Mouse (Mus musculus): ENCODE results near the gene Rap2b. TPM values are rescaled to one million over a fixed set of nuclear protein-coding genes. Genes with fewer than 3 reads are reported as not detected.

Gene Rap2b
- total and polyA plus RNA-seq, 2 experiments from 2014 or later = 9.7 to 21.2 TPM

GRCm38 (mm10) chr3:61368446-61368845, 7.0 kb downstream of the Rap2b start:
- WGBS = 95% methylated on average over 1 of the region's 1 CpGs
- Histone ChIP-seq H3K9ac (no peak overlapping the region), H3K4me3 (ENCODE audit: low read depth, low read length) (no peak overlapping the region), H3K9me3 (ENCODE audit: low read length) (no peaks in the 10 kb centered on the region), H3K36me3 (ENCODE audit: insufficient read depth) (0 out of 2 replicates have a peak, but pooled peaks cover 5% of the 10 kb centered on the region), H3K27me3 (ENCODE audit: insufficient read depth, low read length) (no peaks in the 10 kb centered on the region), H3K4me1 (ENCODE audit: insufficient read depth) (peaks cover 17% of the 10 kb centered on the region; the same call in 1 of the 2 replicates), H3K27ac (ENCODE audit: low read depth, low read length) (no peak overlapping the region), H3K4me2 (ENCODE audit: low read depth) (peak overlapping the region; percentile 86; the same call in 1 of the 2 replicates)
- TF ChIP-seq CTCF (IDR thresholded peaks at IDR 0.05; ENCODE audit: low read depth) = no peak
- ATAC-seq = no peak
- no peak for DNase-seq

- no peaks in the 10 kb centered on the region for H3K36me3 ChIP-seq (ENCODE audit: insufficient read depth)
- H3K27ac ChIP-seq (ENCODE audit: low read depth, low read length) = no peak overlapping the region
- DNase-seq = no peak
- WGBS = 95% methylated on average over 8 of the region's 8 CpGs
- ATAC-seq = no peak
- H3K4me2 ChIP-seq (ENCODE audit: low read depth) = no peak overlapping the region
- no peak overlapping the region for H3K9ac ChIP-seq
- no peaks in the 10 kb centered on the region for H3K9me3 ChIP-seq (ENCODE audit: low read length)
- no peaks in the 10 kb centered on the region for H3K4me1 ChIP-seq (ENCODE audit: insufficient read depth)
- TF ChIP-seq CTCF (IDR thresholded peaks at IDR 0.05; ENCODE audit: low read depth) = no peak
- H3K27me3 ChIP-seq (ENCODE audit: insufficient read depth, low read length) = no peaks in the 10 kb centered on the region
- H3K4me3 ChIP-seq (ENCODE audit: low read depth, low read length) = no peak overlapping the region
Measured at GRCm38 (mm10) chr3:61376001-61376400, 14.6 kb downstream of the Rap2b start.

GRCm38 (mm10) chr3:61386368-61386767, 24.9 kb downstream of the Rap2b start:
- Histone ChIP-seq H3K4me2 (ENCODE audit: low read depth) (no peak overlapping the region), H3K9ac (no peak overlapping the region), H3K27ac (ENCODE audit: low read depth, low read length) (no peak overlapping the region), H3K9me3 (ENCODE audit: low read length) (no peaks in the 10 kb centered on the region), H3K4me3 (ENCODE audit: low read depth, low read length) (no peak overlapping the region), H3K36me3 (ENCODE audit: insufficient read depth) (no peaks in the 10 kb centered on the region), H3K27me3 (ENCODE audit: insufficient read depth, low read length) (no peaks in the 10 kb centered on the region), H3K4me1 (ENCODE audit: insufficient read depth) (no peaks in the 10 kb centered on the region)
- no peak for TF ChIP-seq CTCF (IDR thresholded peaks at IDR 0.05; ENCODE audit: low read depth)
- WGBS = 80% methylated on average over 4 of the region's 4 CpGs
- ATAC-seq (no peak), DNase-seq (no peak)

- Histone ChIP-seq H3K27ac (ENCODE audit: low read depth, low read length) (no peak overlapping the region), H3K9ac (no peak overlapping the region), H3K4me1 (ENCODE audit: insufficient read depth) (no peaks in the 10 kb centered on the region), H3K36me3 (ENCODE audit: insufficient read depth) (no peaks in the 10 kb centered on the region), H3K4me3 (ENCODE audit: low read depth, low read length) (no peak overlapping the region), H3K27me3 (ENCODE audit: insufficient read depth, low read length) (no peaks in the 10 kb centered on the region), H3K4me2 (ENCODE audit: low read depth) (no peak overlapping the region), H3K9me3 (ENCODE audit: low read length) (no peaks in the 10 kb centered on the region)
- 79% methylated on average over 4 of the region's 4 CpGs for WGBS
- TF ChIP-seq CTCF (IDR thresholded peaks at IDR 0.05; ENCODE audit: low read depth) = no peak
- DNase-seq = no peak
- no peak for ATAC-seq
Measured at GRCm38 (mm10) chr3:61391564-61391963, 30.1 kb downstream of the Rap2b start.

GRCm38 (mm10) chr3:61392881-61393280, 31.4 kb downstream of the Rap2b start:
- Histone ChIP-seq H3K36me3 (ENCODE audit: insufficient read depth) (no peaks in the 10 kb centered on the region), H3K27me3 (ENCODE audit: insufficient read depth, low read length) (no peaks in the 10 kb centered on the region), H3K4me2 (ENCODE audit: low read depth) (no peak overlapping the region), H3K27ac (ENCODE audit: low read depth, low read length) (no peak overlapping the region), H3K4me1 (ENCODE audit: insufficient read depth) (no peaks in the 10 kb centered on the region), H3K4me3 (ENCODE audit: low read depth, low read length) (no peak overlapping the region), H3K9ac (no peak overlapping the region), H3K9me3 (ENCODE audit: low read length) (no peaks in the 10 kb centered on the region)
- no peak for TF ChIP-seq CTCF (IDR thresholded peaks at IDR 0.05; ENCODE audit: low read depth)
- 73% methylated on average over 1 of the region's 1 CpGs for WGBS
- DNase-seq (no peak), ATAC-seq (no peak)

- Histone ChIP-seq H3K9ac (no peak overlapping the region), H3K36me3 (ENCODE audit: insufficient read depth) (no peaks in the 10 kb centered on the region), H3K27me3 (ENCODE audit: insufficient read depth, low read length) (no peaks in the 10 kb centered on the region), H3K4me2 (ENCODE audit: low read depth) (no peak overlapping the region), H3K4me1 (ENCODE audit: insufficient read depth) (no peaks in the 10 kb centered on the region), H3K27ac (ENCODE audit: low read depth, low read length) (no peak overlapping the region), H3K4me3 (ENCODE audit: low read depth, low read length) (no peak overlapping the region), H3K9me3 (ENCODE audit: low read length) (no peaks in the 10 kb centered on the region)
- ATAC-seq (no peak), DNase-seq (no peak)
- WGBS = 81% methylated on average over 3 of the region's 3 CpGs
- no peak for TF ChIP-seq CTCF (IDR thresholded peaks at IDR 0.05; ENCODE audit: low read depth)
Measured at GRCm38 (mm10) chr3:61393520-61393919, 32.1 kb downstream of the Rap2b start.

GRCm38 (mm10) chr3:61395382-61395781, 33.9 kb downstream of the Rap2b start:
- ATAC-seq (no peak), DNase-seq (no peak)
- no peaks in the 10 kb centered on the region for H3K4me1 ChIP-seq (ENCODE audit: insufficient read depth)
- no peaks in the 10 kb centered on the region for H3K36me3 ChIP-seq (ENCODE audit: insufficient read depth)
- TF ChIP-seq CTCF (IDR thresholded peaks at IDR 0.05; ENCODE audit: low read depth) = no peak
- H3K9me3 ChIP-seq (ENCODE audit: low read length) = no peaks in the 10 kb centered on the region
- 81% methylated on average over 3 of the region's 3 CpGs for WGBS
- H3K27me3 ChIP-seq (ENCODE audit: insufficient read depth, low read length) = no peaks in the 10 kb centered on the region
- H3K4me3 ChIP-seq (ENCODE audit: low read depth, low read length) = no peak overlapping the region
- no peak overlapping the region for H3K9ac ChIP-seq
- H3K4me2 ChIP-seq (ENCODE audit: low read depth) = no peak overlapping the region
- H3K27ac ChIP-seq (ENCODE audit: low read depth, low read length) = no peak overlapping the region

- Histone ChIP-seq H3K9me3 (ENCODE audit: low read length) (no peaks in the 10 kb centered on the region), H3K27ac (ENCODE audit: low read depth, low read length) (no peak overlapping the region), H3K9ac (no peak overlapping the region), H3K36me3 (ENCODE audit: insufficient read depth) (no peaks in the 10 kb centered on the region), H3K4me2 (ENCODE audit: low read depth) (no peak overlapping the region), H3K4me3 (ENCODE audit: low read depth, low read length) (no peak overlapping the region), H3K4me1 (ENCODE audit: insufficient read depth) (no peaks in the 10 kb centered on the region), H3K27me3 (ENCODE audit: insufficient read depth, low read length) (no peaks in the 10 kb centered on the region)
- TF ChIP-seq CTCF (IDR thresholded peaks at IDR 0.05; ENCODE audit: low read depth) = no peak
- WGBS = 13% methylated on average over 2 of the region's 2 CpGs
- no peak for DNase-seq
- ATAC-seq = no peak
Measured at GRCm38 (mm10) chr3:61396728-61397127, 35.3 kb downstream of the Rap2b start.
